Mouse (Mus musculus): ENCODE measurements at regions not wholly inside any gene's neighbourhood (a gene's known extent, or its start where the extent isn't known, plus 50 kb on each side); places are given as distances from the start of the nearest gene placed in this dataset.
A peak's percentile ranks its signal among the peaks of the same experiment; 100 is the strongest.

GRCm38 (mm10) chr10:66433490-66433889 is 662.4 kb upstream of the Jmjd1c start:
- no peak for DNase-seq (ENCODE audit: low read depth, low spot score)

- no peak for DNase-seq (ENCODE audit: low read depth, low spot score)
These were observed 625.2 kb upstream of the Jmjd1c start for GRCm38 (mm10) chr10:66470684-66471083.

- DNase-seq (ENCODE audit: low read depth, low spot score) = no peak
These were observed 623.9 kb upstream of the Jmjd1c start for GRCm38 (mm10) chr10:66472038-66472437.

- no peak for DNase-seq (ENCODE audit: low read depth, low spot score)
These were observed 620.7 kb upstream of the Jmjd1c start for GRCm38 (mm10) chr10:66475187-66475735.

GRCm38 (mm10) chr10:66490871-66491270 is 605.1 kb upstream of the Jmjd1c start:
- no peak for DNase-seq (ENCODE audit: low read depth, low spot score)

GRCm38 (mm10) chr10:66491850-66492249 is 604.1 kb upstream of the Jmjd1c start:
- no peak for DNase-seq (ENCODE audit: low read depth, low spot score)

- DNase-seq (ENCODE audit: low read depth, low spot score) = no peak
These were observed 556.1 kb upstream of the Jmjd1c start for GRCm38 (mm10) chr10:66539846-66540245.

- DNase-seq (ENCODE audit: low read depth, low spot score) = no peak
These were observed 549.3 kb upstream of the Jmjd1c start for GRCm38 (mm10) chr10:66546656-66547055.

- DNase-seq (ENCODE audit: low read depth, low spot score) = peak; percentile 21
These were observed 548.3 kb upstream of the Jmjd1c start for GRCm38 (mm10) chr10:66547660-66548059.

- DNase-seq (ENCODE audit: low read depth, low spot score) = no peak
These were observed 547.9 kb upstream of the Jmjd1c start for GRCm38 (mm10) chr10:66548073-66548472.

- no peak for DNase-seq (ENCODE audit: low read depth, low spot score)
These were observed 543.0 kb upstream of the Jmjd1c start for GRCm38 (mm10) chr10:66552919-66553318.

GRCm38 (mm10) chr10:66554259-66554658 is 541.7 kb upstream of the Jmjd1c start:
- no peak for DNase-seq (ENCODE audit: low read depth, low spot score)

GRCm38 (mm10) chr10:66558097-66558840 is 537.7 kb upstream of the Jmjd1c start:
- DNase-seq (ENCODE audit: low read depth, low spot score) = no peak

- DNase-seq (ENCODE audit: low read depth, low spot score) = no peak
These were observed 530.6 kb upstream of the Jmjd1c start for GRCm38 (mm10) chr10:66565374-66565773.

- DNase-seq (ENCODE audit: low read depth, low spot score) = peak; percentile 45
These were observed 520.9 kb upstream of the Jmjd1c start for GRCm38 (mm10) chr10:66574846-66575535.

- no peak for DNase-seq (ENCODE audit: low read depth, low spot score)
These were observed 502.9 kb upstream of the Jmjd1c start for GRCm38 (mm10) chr10:66593001-66593400.

- no peak for DNase-seq (ENCODE audit: low read depth, low spot score)
These were observed 502.4 kb upstream of the Jmjd1c start for GRCm38 (mm10) chr10:66593506-66593905.

GRCm38 (mm10) chr10:66597952-66598351 is 498.0 kb upstream of the Jmjd1c start:
- DNase-seq (ENCODE audit: low read depth, low spot score) = no peak

- DNase-seq (ENCODE audit: low read depth, low spot score) = no peak
These were observed 488.8 kb upstream of the Jmjd1c start for GRCm38 (mm10) chr10:66607141-66607540.

- DNase-seq (ENCODE audit: low read depth, low spot score) = no peak
These were observed 479.6 kb upstream of the Jmjd1c start for GRCm38 (mm10) chr10:66616280-66616679.

- no peak for DNase-seq (ENCODE audit: low read depth, low spot score)
These were observed 464.9 kb upstream of the Jmjd1c start for GRCm38 (mm10) chr10:66630996-66631395.

- no peak for DNase-seq (ENCODE audit: low read depth, low spot score)
These were observed 454.8 kb upstream of the Jmjd1c start for GRCm38 (mm10) chr10:66640890-66641847.

Data from ES-CJ7 (cell line).